Mouse (Mus musculus): Measurements from ENCODE around the gene Bmpr1b. TPM values are rescaled to one million over a fixed set of nuclear protein-coding genes. Genes with fewer than 3 reads are reported as not detected.
"Not testable (repeated sequence)": the region's sequence is repeated elsewhere in the genome, so short reads cannot be mapped to it uniquely, and the experiment has no call there.

Gene Bmpr1b
- polyA plus RNA-seq, 1 experiment = 0.25 TPM

DNA sequence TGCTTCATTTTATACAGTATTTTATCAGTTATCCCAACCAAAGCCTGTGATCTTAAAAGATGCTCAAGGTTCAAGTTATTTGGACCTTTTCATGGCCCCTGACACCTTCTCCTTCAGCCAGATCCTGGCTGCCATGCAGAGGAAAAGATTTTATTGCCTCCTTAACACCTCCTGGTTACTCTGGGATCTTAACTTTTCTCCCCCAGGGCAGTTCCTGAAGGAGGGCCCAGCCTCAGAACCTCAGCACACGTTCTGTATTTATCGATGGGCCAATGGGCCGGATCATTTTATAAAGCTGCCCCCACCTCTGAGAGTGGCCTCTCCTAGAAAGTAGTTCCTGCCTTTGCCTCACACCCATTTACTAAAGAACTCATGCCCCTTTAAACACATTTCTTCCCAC is 37.1 kb upstream of the Bmpr1b start:
- Histone ChIP-seq H3K36me3 (ENCODE audit: control insufficient read depth, insufficient read depth, low read length, poor library complexity, severe bottlenecking) (no peaks in the 10 kb centered on the region), H3K27ac (ENCODE audit: insufficient read depth, low read length) (no peak overlapping the region), H3K4me3 (ENCODE audit: low read depth, low read length) (no peak overlapping the region), H3K4me1 (ENCODE audit: control insufficient read depth, insufficient read depth, low read length) (no peaks in the 10 kb centered on the region), H3K9ac (ENCODE audit: low read depth, poor library complexity, severe bottlenecking) (no peak overlapping the region), H3K27me3 (ENCODE audit: control insufficient read depth, insufficient read depth, low read length, poor library complexity, severe bottlenecking) (no peaks in the 10 kb centered on the region), H3K9me3 (replicated peaks; ENCODE audit: control insufficient read depth, insufficient read depth, low read length, poor library complexity, severe bottlenecking) (no peaks in the 10 kb centered on the region)
- TF ChIP-seq POLR2A (IDR thresholded peaks at IDR 0.05; ENCODE audit: insufficient read depth, low read length) = no peak
- no peak for TF ChIP-seq EP300 (IDR thresholded peaks at IDR 0.05; ENCODE audit: insufficient read depth, low read depth, low read length)
- no peak for TF ChIP-seq CTCF (IDR thresholded peaks at IDR 0.05; ENCODE audit: low read depth, low read length)

DNA sequence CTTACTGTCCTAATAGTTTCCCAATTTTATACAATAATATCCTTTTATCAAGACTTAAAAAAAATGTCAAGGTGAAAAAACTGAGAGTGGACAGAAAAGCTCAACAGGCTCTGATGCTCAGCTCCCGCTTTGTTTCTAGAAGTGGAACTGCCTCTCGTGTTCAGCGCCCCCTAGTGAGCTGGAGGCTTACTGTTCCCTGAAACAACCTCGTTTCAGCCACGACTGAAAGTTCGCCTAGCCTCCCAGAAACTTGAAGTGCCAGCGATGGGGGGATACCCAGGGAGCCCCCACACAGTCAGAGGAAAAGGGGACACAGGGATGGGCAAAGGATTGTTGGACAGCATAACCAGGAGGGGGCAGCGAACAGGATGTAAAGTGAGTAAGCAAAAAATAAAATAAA is 26.9 kb upstream of the Bmpr1b start:
- Histone ChIP-seq H3K27me3 (ENCODE audit: control insufficient read depth, insufficient read depth, low read length, poor library complexity, severe bottlenecking) (no peaks in the 10 kb centered on the region), H3K4me1 (ENCODE audit: control insufficient read depth, insufficient read depth, low read length) (no peaks in the 10 kb centered on the region), H3K4me3 (ENCODE audit: low read depth, low read length) (no peak overlapping the region), H3K36me3 (ENCODE audit: control insufficient read depth, insufficient read depth, low read length, poor library complexity, severe bottlenecking) (no peaks in the 10 kb centered on the region), H3K9me3 (replicated peaks; ENCODE audit: control insufficient read depth, insufficient read depth, low read length, poor library complexity, severe bottlenecking) (peaks cover 4% of the 10 kb centered on the region), H3K27ac (ENCODE audit: insufficient read depth, low read length) (no peak overlapping the region), H3K9ac (ENCODE audit: low read depth, poor library complexity, severe bottlenecking) (no peak overlapping the region)
- peak; percentile 49 for TF ChIP-seq CTCF (IDR thresholded peaks at IDR 0.05; ENCODE audit: low read depth, low read length)
- no peak for TF ChIP-seq POLR2A (IDR thresholded peaks at IDR 0.05; ENCODE audit: insufficient read depth, low read length)
- TF ChIP-seq EP300 (IDR thresholded peaks at IDR 0.05; ENCODE audit: insufficient read depth, low read depth, low read length) = no peak

DNA sequence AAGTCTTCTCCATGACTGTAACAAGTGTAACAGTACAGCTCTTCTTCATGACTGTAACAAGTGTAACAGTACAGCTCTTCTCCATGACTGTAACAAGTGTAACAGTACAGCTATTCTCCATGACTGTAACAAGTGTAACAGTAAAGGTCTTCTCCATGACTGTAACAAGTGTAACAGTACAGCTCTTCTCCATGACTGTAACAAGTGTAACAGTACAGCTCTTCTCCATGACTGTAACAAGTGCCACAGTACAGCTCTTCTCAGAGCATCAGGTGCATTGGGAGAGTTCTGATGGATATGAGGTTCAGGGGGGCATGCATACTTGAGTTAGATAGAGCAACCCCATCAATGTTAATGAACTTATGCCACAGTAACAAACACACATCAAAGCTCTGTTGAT is 22.4 kb upstream of the Bmpr1b start:
- not testable (repeated sequence) for H3K4me3 ChIP-seq (ENCODE audit: low read depth, low read length)

DNA sequence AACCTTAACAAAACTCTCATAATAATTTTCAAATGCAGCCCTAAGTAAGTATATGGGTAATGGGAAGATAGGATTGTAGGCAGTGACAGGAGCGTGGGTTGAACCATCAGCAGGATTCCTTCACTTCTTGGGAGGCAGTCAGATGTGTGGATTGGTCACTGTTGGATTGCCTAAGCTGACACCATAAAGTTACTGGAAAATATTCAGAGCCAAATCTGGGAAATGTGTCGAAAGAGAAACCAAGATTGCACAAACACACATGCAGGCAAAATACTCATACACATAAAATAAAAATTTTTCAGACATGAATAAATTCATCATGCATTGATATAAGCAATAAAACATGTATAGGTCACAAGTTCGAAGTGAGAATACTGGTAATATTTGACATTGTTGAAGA is 17.3 kb upstream of the Bmpr1b start:
- Histone ChIP-seq H3K27me3 (ENCODE audit: control insufficient read depth, insufficient read depth, low read length, poor library complexity, severe bottlenecking) (no peaks in the 10 kb centered on the region), H3K27ac (ENCODE audit: insufficient read depth, low read length) (no peak overlapping the region), H3K36me3 (ENCODE audit: control insufficient read depth, insufficient read depth, low read length, poor library complexity, severe bottlenecking) (no peaks in the 10 kb centered on the region), H3K4me1 (ENCODE audit: control insufficient read depth, insufficient read depth, low read length) (no peaks in the 10 kb centered on the region), H3K9me3 (replicated peaks; ENCODE audit: control insufficient read depth, insufficient read depth, low read length, poor library complexity, severe bottlenecking) (peaks cover 2% of the 10 kb centered on the region), H3K9ac (ENCODE audit: low read depth, poor library complexity, severe bottlenecking) (no peak overlapping the region), H3K4me3 (ENCODE audit: low read depth, low read length) (no peak overlapping the region)
- TF ChIP-seq EP300 (IDR thresholded peaks at IDR 0.05; ENCODE audit: insufficient read depth, low read depth, low read length) (no peak), POLR2A (IDR thresholded peaks at IDR 0.05; ENCODE audit: insufficient read depth, low read length) (no peak), CTCF (IDR thresholded peaks at IDR 0.05; ENCODE audit: low read depth, low read length) (no peak)

More for the DNA sequence above, 22.4 kb upstream of the Bmpr1b start:
- H3K9me3 ChIP-seq (replicated peaks; ENCODE audit: control insufficient read depth, insufficient read depth, low read length, poor library complexity, severe bottlenecking); H3K9ac ChIP-seq (ENCODE audit: low read depth, poor library complexity, severe bottlenecking); H3K27ac ChIP-seq (ENCODE audit: insufficient read depth, low read length); H3K27me3 ChIP-seq (ENCODE audit: control insufficient read depth, insufficient read depth, low read length, poor library complexity, severe bottlenecking); H3K36me3 ChIP-seq (ENCODE audit: control insufficient read depth, insufficient read depth, low read length, poor library complexity, severe bottlenecking); H3K4me1 ChIP-seq (ENCODE audit: control insufficient read depth, insufficient read depth, low read length): not testable (repeated sequence)

DNA sequence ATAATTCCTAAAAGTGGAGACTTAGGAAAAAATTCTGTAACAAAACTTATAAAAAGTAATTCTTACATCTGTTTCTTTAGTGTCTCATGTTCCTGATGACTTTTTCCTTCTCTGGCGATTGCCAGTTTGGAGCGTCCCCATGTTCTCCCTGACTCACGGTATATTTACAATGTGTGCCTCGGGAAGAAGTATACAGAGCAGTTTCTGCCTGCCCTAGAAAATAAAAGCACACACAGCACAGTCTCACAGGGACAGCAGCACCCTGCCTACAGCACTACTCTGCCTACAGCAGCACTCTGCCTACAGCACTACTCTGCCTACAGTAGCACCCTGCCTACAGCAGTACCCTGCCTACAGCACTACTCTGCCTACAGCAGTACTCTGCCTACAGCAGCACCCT is 4.8 kb upstream of the Bmpr1b start:
- Histone ChIP-seq H3K4me1 (ENCODE audit: control insufficient read depth, insufficient read depth, low read length) (no peaks in the 10 kb centered on the region), H3K4me3 (ENCODE audit: low read depth, low read length) (no peak overlapping the region), H3K9ac (ENCODE audit: low read depth, poor library complexity, severe bottlenecking) (no peak overlapping the region), H3K36me3 (ENCODE audit: control insufficient read depth, insufficient read depth, low read length, poor library complexity, severe bottlenecking) (no peaks in the 10 kb centered on the region), H3K9me3 (replicated peaks; ENCODE audit: control insufficient read depth, insufficient read depth, low read length, poor library complexity, severe bottlenecking) (no peaks in the 10 kb centered on the region), H3K27ac (ENCODE audit: insufficient read depth, low read length) (no peak overlapping the region), H3K27me3 (ENCODE audit: control insufficient read depth, insufficient read depth, low read length, poor library complexity, severe bottlenecking) (peaks cover 3% of the 10 kb centered on the region; the same call in 1 of the 2 replicates)
- TF ChIP-seq POLR2A (IDR thresholded peaks at IDR 0.05; ENCODE audit: insufficient read depth, low read length) = no peak
- TF ChIP-seq EP300 (IDR thresholded peaks at IDR 0.05; ENCODE audit: insufficient read depth, low read depth, low read length) = no peak
- TF ChIP-seq CTCF (IDR thresholded peaks at IDR 0.05; ENCODE audit: low read depth, low read length) = no peak

DNA sequence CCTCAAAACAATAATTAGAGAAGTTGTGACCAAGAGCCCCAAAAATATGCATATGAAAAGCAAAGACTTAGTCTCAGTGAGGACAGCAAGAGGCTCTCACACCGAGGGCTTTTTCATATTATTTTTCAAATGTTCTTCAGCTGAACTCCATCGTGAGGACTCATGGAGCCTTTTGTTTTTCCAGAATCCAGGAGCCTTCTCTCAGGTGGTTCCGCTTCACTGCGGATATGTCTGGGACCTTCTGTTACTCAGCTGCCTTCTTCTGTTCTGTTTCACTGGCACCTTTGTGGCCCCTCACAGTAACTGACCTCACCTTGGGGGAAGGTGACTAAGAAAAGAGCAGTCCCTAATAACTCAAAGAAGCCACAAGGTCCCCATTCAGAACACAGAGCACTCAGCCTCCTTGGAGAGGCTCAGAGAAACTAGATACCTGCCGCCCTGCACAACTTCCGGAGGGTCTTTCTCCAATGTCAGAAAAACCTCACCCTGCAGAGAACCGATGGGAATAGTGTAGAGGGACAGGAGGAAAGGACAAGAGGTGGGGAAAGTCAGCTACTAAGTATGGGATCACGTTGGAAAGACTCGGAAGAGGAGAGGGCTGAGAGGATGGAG is 868 bp downstream of the Bmpr1b start:
- Histone ChIP-seq H3K36me3 (ENCODE audit: control insufficient read depth, insufficient read depth, low read length, poor library complexity, severe bottlenecking) (no peaks in the 10 kb centered on the region), H3K4me3 (ENCODE audit: low read depth, low read length) (peak overlapping the region; percentile 75), H3K27me3 (ENCODE audit: control insufficient read depth, insufficient read depth, low read length, poor library complexity, severe bottlenecking) (peaks cover 7% of the 10 kb centered on the region), H3K9me3 (replicated peaks; ENCODE audit: control insufficient read depth, insufficient read depth, low read length, poor library complexity, severe bottlenecking) (no peaks in the 10 kb centered on the region), H3K4me1 (ENCODE audit: control insufficient read depth, insufficient read depth, low read length) (peaks cover 1% of the 10 kb centered on the region), H3K9ac (ENCODE audit: low read depth, poor library complexity, severe bottlenecking) (peak overlapping the region; percentile 65), H3K27ac (ENCODE audit: insufficient read depth, low read length) (no peak overlapping the region)
- TF ChIP-seq CTCF (IDR thresholded peaks at IDR 0.05; ENCODE audit: low read depth, low read length) (no peak), EP300 (IDR thresholded peaks at IDR 0.05; ENCODE audit: insufficient read depth, low read depth, low read length) (no peak), POLR2A (IDR thresholded peaks at IDR 0.05; ENCODE audit: insufficient read depth, low read length) (no peak)

All from ES-Bruce4 (cell line).